Mouse (Mus musculus): ENCODE data around the gene Vmn1r75.

The Vmn1r75 gene

DNA sequence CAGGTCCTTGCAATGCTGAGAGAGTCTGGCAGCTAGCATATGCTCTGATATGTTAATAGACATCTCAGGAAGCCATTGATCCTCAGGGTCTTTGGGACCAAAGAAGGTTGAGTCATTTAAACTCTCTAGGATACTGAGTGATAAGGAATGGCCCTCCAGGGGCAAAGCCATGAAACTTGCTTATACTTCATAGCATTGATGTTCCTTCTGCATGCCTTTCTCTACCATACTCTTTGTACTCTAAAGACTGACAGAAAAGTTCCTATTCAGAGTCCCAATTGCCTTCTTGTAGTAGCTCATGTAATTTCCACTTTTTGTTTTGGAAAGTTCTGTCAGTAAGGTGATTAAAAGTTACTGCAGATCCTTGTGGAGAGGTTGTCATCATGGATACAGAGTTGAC lies at the start of gene Vmn1r75:
TSS of gene Vmn1r75 (plus strand) at position 301 of the 400 bp plus-strand sequence.
- no peak for DNase-seq (ENCODE audit: low spot score)

- DNase-seq (ENCODE audit: low spot score) = no peak
Measured at GRCm38 (mm10) chr7:11833680-11834079, 40.8 kb upstream of the Vmn1r75 start, which contains the start of gene Vmn1r74. Gene Vmn1r74 (plus strand): TSS chr7:11833980.

Data from embryo, embryonic 10.5 days (tissue).